Mouse (Mus musculus): ENCODE results near the gene Nkx2-9. TPM values are rescaled to one million over a fixed set of nuclear protein-coding genes. Genes with fewer than 3 reads are reported as not detected.

Nkx2-9 gene
- polyA plus RNA-seq, 1 experiment from 2014 or later = not detected

DNA sequence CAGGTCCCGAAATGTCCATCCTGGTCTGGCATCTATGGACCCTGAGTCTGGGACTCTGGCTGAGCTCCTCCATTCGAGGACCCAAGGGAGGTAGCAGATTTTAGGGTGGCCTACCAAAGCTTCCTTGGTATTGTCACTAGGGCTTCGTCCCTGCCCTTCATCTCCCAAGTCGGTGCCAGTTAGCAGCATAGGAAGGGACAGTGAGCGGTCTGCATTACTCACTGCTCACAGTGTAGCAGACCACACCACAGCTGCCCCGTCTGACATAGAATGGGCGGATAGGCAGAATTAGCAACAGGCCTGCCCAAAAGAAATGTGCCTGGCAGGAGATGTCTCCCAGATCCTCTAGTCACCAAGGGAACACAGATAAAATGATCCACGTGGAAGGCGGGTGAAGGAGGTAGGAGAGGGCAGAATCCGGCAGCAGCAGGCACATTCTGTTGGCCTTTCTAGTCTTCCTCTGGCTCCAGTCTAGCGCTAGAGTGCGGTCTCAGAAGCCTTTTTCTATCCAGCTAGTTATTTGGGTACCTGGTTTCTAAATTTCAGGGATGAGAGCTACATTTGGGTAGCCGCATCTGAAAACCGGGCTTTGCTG is 929 bp upstream of the Nkx2-9 start:
- H3K4me1 ChIP-seq (replicated peaks; ENCODE audit: control insufficient read depth, insufficient read depth, low read length) = no peaks in the 10 kb centered on the region
- H3K4me2 ChIP-seq (replicated peaks; ENCODE audit: low read depth) = no peak overlapping the region
- WGBS = 6% methylated on average over 14 of the region's 14 CpGs
- no peak overlapping the region for H3K27ac ChIP-seq (ENCODE audit: low read depth, low read length)
- H3K9me3 ChIP-seq (ENCODE audit: control insufficient read depth) = no peaks in the 10 kb centered on the region
- H3K4me3 ChIP-seq (ENCODE audit: low read depth, low read length) = no peak overlapping the region
- ATAC-seq = no peak
- no peak for TF ChIP-seq CTCF (IDR thresholded peaks at IDR 0.05; ENCODE audit: low read depth)
- peaks cover 63% of the 10 kb centered on the region for H3K27me3 ChIP-seq (replicated peaks; ENCODE audit: control insufficient read depth, insufficient read depth, low read length)
- no peaks in the 10 kb centered on the region for H3K36me3 ChIP-seq (ENCODE audit: control insufficient read depth, insufficient read depth)
- no peak overlapping the region for H3K9ac ChIP-seq (ENCODE audit: low read depth, low read length)

GRCm38 (mm10) chr12:56613438-56613830 is 350 bp upstream of the Nkx2-9 start:
- Histone ChIP-seq H3K4me2 (replicated peaks; ENCODE audit: low read depth) (peak overlapping the region; percentile 51), H3K9me3 (ENCODE audit: control insufficient read depth) (no peaks in the 10 kb centered on the region), H3K36me3 (ENCODE audit: control insufficient read depth, insufficient read depth) (no peaks in the 10 kb centered on the region), H3K27ac (ENCODE audit: low read depth, low read length) (no peak overlapping the region), H3K27me3 (replicated peaks; ENCODE audit: control insufficient read depth, insufficient read depth, low read length) (peaks cover 60% of the 10 kb centered on the region), H3K9ac (ENCODE audit: low read depth, low read length) (no peak overlapping the region), H3K4me1 (replicated peaks; ENCODE audit: control insufficient read depth, insufficient read depth, low read length) (no peaks in the 10 kb centered on the region), H3K4me3 (ENCODE audit: low read depth, low read length) (peak overlapping the region; percentile 28)
- no peak for TF ChIP-seq CTCF (IDR thresholded peaks at IDR 0.05; ENCODE audit: low read depth)
- ATAC-seq = no peak
- WGBS = 0% methylated on average over 6 of the region's 6 CpGs

GRCm38 (mm10) chr12:56612349-56612735 is 742 bp downstream of the Nkx2-9 start:
- H3K4me3 ChIP-seq (ENCODE audit: low read depth, low read length) = peak overlapping the region; percentile 16
- ATAC-seq = no peak
- H3K9me3 ChIP-seq (ENCODE audit: control insufficient read depth) = no peaks in the 10 kb centered on the region
- no peaks in the 10 kb centered on the region for H3K36me3 ChIP-seq (ENCODE audit: control insufficient read depth, insufficient read depth)
- H3K4me2 ChIP-seq (replicated peaks; ENCODE audit: low read depth) = peak overlapping the region; percentile 30; the same call in 1 of the 2 replicates
- no peak overlapping the region for H3K27ac ChIP-seq (ENCODE audit: low read depth, low read length)
- H3K9ac ChIP-seq (ENCODE audit: low read depth, low read length) = no peak overlapping the region
- no peaks in the 10 kb centered on the region for H3K4me1 ChIP-seq (replicated peaks; ENCODE audit: control insufficient read depth, insufficient read depth, low read length)
- WGBS = 2% methylated on average over 10 of the region's 10 CpGs
- peaks cover 53% of the 10 kb centered on the region for H3K27me3 ChIP-seq (replicated peaks; ENCODE audit: control insufficient read depth, insufficient read depth, low read length)
- TF ChIP-seq CTCF (IDR thresholded peaks at IDR 0.05; ENCODE audit: low read depth) = no peak

GRCm38 (mm10) chr12:56611504-56612348 is 1.4 kb downstream of the Nkx2-9 start:
- under 1% methylated on average over 53 of the region's 57 CpGs for WGBS
- H3K36me3 ChIP-seq (ENCODE audit: control insufficient read depth, insufficient read depth) = no peaks in the 10 kb centered on the region
- H3K4me1 ChIP-seq (replicated peaks; ENCODE audit: control insufficient read depth, insufficient read depth, low read length) = no peaks in the 10 kb centered on the region
- 0 out of 2 replicates have a peak, but pooled peaks have one; percentile 17 for TF ChIP-seq CTCF (IDR thresholded peaks at IDR 0.05; ENCODE audit: low read depth)
- H3K27me3 ChIP-seq (replicated peaks; ENCODE audit: control insufficient read depth, insufficient read depth, low read length) = peaks cover 53% of the 10 kb centered on the region
- peak overlapping the region; percentile 30 for H3K4me2 ChIP-seq (replicated peaks; ENCODE audit: low read depth)
- H3K27ac ChIP-seq (ENCODE audit: low read depth, low read length) = no peak overlapping the region
- no peak for ATAC-seq
- no peaks in the 10 kb centered on the region for H3K9me3 ChIP-seq (ENCODE audit: control insufficient read depth)
- no peak overlapping the region for H3K9ac ChIP-seq (ENCODE audit: low read depth, low read length)
- H3K4me3 ChIP-seq (ENCODE audit: low read depth, low read length) = peak overlapping the region; percentile 16

DNA sequence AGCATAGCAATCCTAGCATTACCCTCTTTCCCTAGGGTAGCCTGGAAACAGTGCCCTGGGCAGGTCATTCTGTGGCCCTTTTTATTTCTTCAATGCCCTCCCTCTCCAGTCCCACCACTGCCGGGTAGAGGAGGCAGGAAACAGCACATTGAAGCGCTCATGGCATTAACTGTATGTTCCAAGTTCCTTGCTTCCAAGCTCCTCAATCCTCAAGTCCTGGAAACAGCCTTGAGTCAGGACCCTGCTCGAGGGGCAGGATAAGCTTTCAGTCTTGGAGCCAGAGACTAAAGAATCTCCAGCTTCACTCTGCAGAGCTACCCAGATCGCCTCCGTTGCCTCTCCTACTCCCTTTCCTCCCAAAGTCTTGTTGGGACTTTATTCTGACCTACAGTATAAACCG is 2.2 kb downstream of the Nkx2-9 start:
- Histone ChIP-seq H3K9ac (ENCODE audit: low read depth, low read length) (no peak overlapping the region), H3K27ac (ENCODE audit: low read depth, low read length) (no peak overlapping the region), H3K27me3 (replicated peaks; ENCODE audit: control insufficient read depth, insufficient read depth, low read length) (peaks cover 51% of the 10 kb centered on the region), H3K4me3 (ENCODE audit: low read depth, low read length) (no peak overlapping the region), H3K9me3 (ENCODE audit: control insufficient read depth) (no peaks in the 10 kb centered on the region), H3K4me1 (replicated peaks; ENCODE audit: control insufficient read depth, insufficient read depth, low read length) (no peaks in the 10 kb centered on the region), H3K4me2 (replicated peaks; ENCODE audit: low read depth) (no peak overlapping the region), H3K36me3 (ENCODE audit: control insufficient read depth, insufficient read depth) (no peaks in the 10 kb centered on the region)
- no peak for TF ChIP-seq CTCF (IDR thresholded peaks at IDR 0.05; ENCODE audit: low read depth)
- no peak for ATAC-seq
- 11% methylated on average over 6 of the region's 6 CpGs for WGBS

- Histone ChIP-seq H3K27me3 (replicated peaks; ENCODE audit: control insufficient read depth, insufficient read depth, low read length) (no peaks in the 10 kb centered on the region), H3K4me1 (replicated peaks; ENCODE audit: control insufficient read depth, insufficient read depth, low read length) (no peaks in the 10 kb centered on the region), H3K9ac (ENCODE audit: low read depth, low read length) (no peak overlapping the region), H3K4me3 (ENCODE audit: low read depth, low read length) (no peak overlapping the region), H3K36me3 (ENCODE audit: control insufficient read depth, insufficient read depth) (no peaks in the 10 kb centered on the region), H3K4me2 (replicated peaks; ENCODE audit: low read depth) (no peak overlapping the region), H3K27ac (ENCODE audit: low read depth, low read length) (no peak overlapping the region), H3K9me3 (ENCODE audit: control insufficient read depth) (no peaks in the 10 kb centered on the region)
- ATAC-seq = no peak
- 7% methylated on average over 4 of the region's 4 CpGs for WGBS
- TF ChIP-seq CTCF (IDR thresholded peaks at IDR 0.05; ENCODE audit: low read depth) = peak; percentile 63
Observed at GRCm38 (mm10) chr12:56591722-56592121, 21.4 kb downstream of the Nkx2-9 start.

Measured in intestine, postnatal 0 days (tissue).